Mouse (Mus musculus) embryonic fibroblast, embryonic 13.5 days (primary cell): ENCODE results near the gene Wls.

Experiments used
- CTCF ChIP-seq: IDR thresholded peaks from 2 replicates; pipeline ENCODE4 v1.5.1; 2011; ENCODE audit warnings: mild to moderate bottlenecking, control low read depth, low read length, moderate library complexity, borderline replicate concordance; ENCODE audit not compliant: insufficient read depth
- POLR2A ChIP-seq: IDR thresholded peaks from 2 replicates; pipeline ENCODE4 v1.6.1; 2011; ENCODE audit warnings: low read depth, mild to moderate bottlenecking, control low read depth, low read length, moderate library complexity

DNA sequence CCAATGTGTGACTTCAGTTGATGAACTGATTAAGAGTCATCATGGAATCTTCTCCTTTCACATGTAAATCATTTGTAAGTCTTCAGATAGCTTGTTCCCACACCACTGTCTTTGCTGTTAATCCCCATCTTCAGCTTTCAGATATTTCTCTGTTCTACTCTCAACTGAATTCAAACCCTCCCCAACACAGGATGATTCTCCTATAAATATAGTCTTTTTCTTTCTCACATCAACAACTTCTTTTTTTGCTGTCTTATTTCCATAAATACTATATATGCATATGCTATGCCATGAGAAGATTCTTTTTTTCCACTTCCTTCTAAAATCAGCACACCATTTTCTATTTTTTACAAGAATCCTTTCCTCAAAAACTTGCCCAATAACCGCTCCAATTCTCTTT, 67.9 kb downstream of the Wls start:
- TF ChIP-seq POLR2A (no peak), CTCF (no peak)
